Mouse (Mus musculus) hindbrain, embryonic 14.5 days (tissue): ENCODE data around the gene Zfp667. TPM values are rescaled to one million over a fixed set of nuclear protein-coding genes. Genes with fewer than 3 reads are reported as not detected.
"Not testable (repeated sequence)": the region's sequence is repeated elsewhere in the genome, so short reads cannot be mapped to it uniquely, and the experiment has no call there.

ENCODE experiments used
- ATAC-seq: fragments of 200-750 bp; cut with Nextera tagmentation; 2 replicates; pipeline ENCODE4 v1.8.0; 2017; ENCODE audit warnings: moderate number of reproducible peaks, mild to moderate bottlenecking, moderate TSS enrichment, moderate library complexity; ENCODE audit not compliant: low FRiP score
- DNase-seq: peaks from one replicate; pipeline ENCODE4 v3.0.0-alpha.2; 2015; ENCODE audit warnings: low spot score
- H3K27ac ChIP-seq: fragments of 300-500 bp; sonication (generic); 2 replicates; pipeline ENCODE4 v1.5.1; 2014; ENCODE audit warnings: mild to moderate bottlenecking, moderate library complexity
- H3K27me3 ChIP-seq: fragments of 300-500 bp; sonication (generic); 2 replicates; pipeline ENCODE4 v1.6.1; 2014; ENCODE audit warnings: mild to moderate bottlenecking, low read length, mixed read lengths; ENCODE audit not compliant: control insufficient read depth, insufficient read depth
- H3K36me3 ChIP-seq: fragments of 300-500 bp; sonication (generic); replicated peaks from 2 replicates; pipeline ENCODE4 v1.6.1; 2014; ENCODE audit not compliant: control insufficient read depth, insufficient read depth
- H3K4me1 ChIP-seq: fragments of 300-500 bp; sonication (generic); replicated peaks from 2 replicates; pipeline ENCODE4 v1.6.1; 2014; ENCODE audit warnings: antibody characterized with exemption, low read length, mixed read lengths; ENCODE audit not compliant: control insufficient read depth, insufficient read depth
- H3K4me2 ChIP-seq: fragments of 300-500 bp; sonication (generic); replicated peaks from 2 replicates; pipeline ENCODE4 v1.6.1; 2014; ENCODE audit warnings: mild to moderate bottlenecking, moderate library complexity
- H3K4me3 ChIP-seq: fragments of 300-500 bp; sonication (generic); replicated peaks from 2 replicates; pipeline ENCODE4 v1.5.1; 2014; ENCODE audit warnings: mild to moderate bottlenecking, low read length
- H3K9ac ChIP-seq: fragments of 300-500 bp; sonication (generic); 2 replicates; pipeline ENCODE4 v1.6.1; 2014
- H3K9me3 ChIP-seq: fragments of 300-500 bp; sonication (generic); 2 replicates; pipeline ENCODE4 v1.6.1; 2016; ENCODE audit warnings: low read length; ENCODE audit not compliant: control insufficient read depth
- WGBS: fragments of 180-500 bp; shearing (Covaris S2); extraction: QIAGEN DNeasy Blood & Tissue Kit; methylation state at CpG from one replicate; pipeline ENCODE4 v1.1.7; 2014; 5-methylcytosine and 5-hydroxymethylcytosine counted together
- polyA plus RNA-seq: library from polyadenylated mRNA; unstranded; fragments of >200 nt; fragmentation: Nextera tagmentation; extraction: Ambion mirVana; gene quantifications from 2 replicates; pipeline ENCODE4 v1.2.1, GENCODE M21; 2014

The Zfp667 gene
- 14.4 and 19.1 TPM in 2 replicates for polyA plus RNA-seq

DNA sequence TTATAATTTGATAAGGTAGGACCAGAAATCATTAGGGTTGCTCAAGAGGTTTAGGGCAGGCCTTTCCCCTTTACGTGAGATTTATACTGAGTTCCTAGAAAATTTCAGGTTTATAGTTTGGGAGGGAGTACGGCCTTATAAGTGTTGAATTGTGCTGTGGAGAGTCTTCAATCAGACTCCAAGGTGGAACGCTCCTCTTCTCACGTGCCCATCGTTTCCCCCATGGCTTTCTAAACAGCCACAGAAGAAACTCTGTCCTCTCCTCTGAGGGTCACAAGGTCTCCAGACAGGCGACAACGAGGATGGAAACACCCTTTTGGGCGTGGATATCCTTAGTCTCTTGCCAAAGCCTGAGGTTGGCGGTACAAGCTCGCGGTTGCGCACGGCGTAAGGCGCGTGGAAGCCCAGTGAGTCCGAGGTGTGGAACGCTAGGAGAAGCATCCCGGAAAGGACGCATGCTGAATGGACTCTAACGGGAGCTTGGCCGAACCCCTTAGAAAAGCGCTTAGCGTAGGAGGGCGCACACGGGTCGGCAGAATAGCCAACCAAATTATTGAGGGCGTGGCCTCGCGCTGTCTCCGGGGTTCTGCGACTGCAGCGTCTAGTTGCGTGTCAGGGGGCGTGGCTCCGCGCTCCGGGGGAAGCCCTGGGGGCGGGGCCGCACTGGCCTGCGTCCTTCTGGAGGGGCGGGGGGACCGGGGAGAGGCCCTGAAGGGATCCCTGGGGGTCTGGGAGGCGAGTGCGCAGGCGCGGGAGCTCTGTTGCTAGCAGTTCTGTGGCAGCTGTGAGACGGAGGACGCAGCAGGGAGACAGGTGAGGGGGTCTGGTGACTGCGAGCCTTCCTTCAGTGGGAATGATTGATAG, at the start of gene Zfp667:
Gene Zfp667, plus strand, starts transcription at position 738 of the 864 bp plus-strand sequence.
- peak within 1 kb of the TSS; percentile 76 for H3K9ac ChIP-seq
- H3K4me3 ChIP-seq: peak within 1 kb of the TSS; percentile 55
- peaks cover 14% of the 10 kb centered on the region; the same call in 1 of the 2 replicates for H3K36me3 ChIP-seq
- peaks cover 25% of the 10 kb centered on the region for H3K4me1 ChIP-seq
- ATAC-seq (peak; percentile 81), DNase-seq (peak; percentile 97)
- no peaks in the 10 kb centered on the region for H3K27me3 ChIP-seq
- peak within 1 kb of the TSS; percentile 88 for H3K4me2 ChIP-seq
- H3K27ac ChIP-seq: peak within 1 kb of the TSS; percentile 79
- WGBS: 3% methylated on average over 50 of the region's 50 CpGs
- no peaks in the 10 kb centered on the region for H3K9me3 ChIP-seq

DNA sequence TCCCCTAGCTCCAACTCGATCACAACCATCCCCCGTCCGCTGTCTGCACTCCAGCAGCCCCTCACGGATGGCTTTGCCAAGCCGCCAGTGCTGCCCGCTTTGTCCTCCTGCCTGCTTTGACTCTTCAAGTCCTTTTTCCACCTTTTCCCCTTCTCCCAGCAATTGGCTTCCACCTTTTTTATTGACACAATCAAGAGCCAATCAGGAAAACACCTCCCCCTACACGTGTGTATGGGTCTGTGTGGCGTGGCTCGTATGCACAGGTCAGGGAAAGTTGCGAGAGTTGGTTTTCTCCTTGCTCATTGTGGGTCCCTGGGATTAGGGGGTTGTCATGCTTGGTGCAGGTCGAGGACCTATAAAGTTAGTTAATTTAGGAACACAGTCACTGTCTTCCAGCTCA, 46.6 kb upstream of the Zfp667 start:
- no peak for DNase-seq
- Histone ChIP-seq H3K9me3 (no peaks in the 10 kb centered on the region), H3K9ac (no peak overlapping the region), H3K27me3 (no peaks in the 10 kb centered on the region), H3K4me1 (no peaks in the 10 kb centered on the region), H3K27ac (no peak overlapping the region), H3K4me2 (no peak overlapping the region), H3K36me3 (no peaks in the 10 kb centered on the region), H3K4me3 (no peak overlapping the region)
- 60% methylated on average over 11 of the region's 11 CpGs for WGBS
- ATAC-seq: no peak

DNA sequence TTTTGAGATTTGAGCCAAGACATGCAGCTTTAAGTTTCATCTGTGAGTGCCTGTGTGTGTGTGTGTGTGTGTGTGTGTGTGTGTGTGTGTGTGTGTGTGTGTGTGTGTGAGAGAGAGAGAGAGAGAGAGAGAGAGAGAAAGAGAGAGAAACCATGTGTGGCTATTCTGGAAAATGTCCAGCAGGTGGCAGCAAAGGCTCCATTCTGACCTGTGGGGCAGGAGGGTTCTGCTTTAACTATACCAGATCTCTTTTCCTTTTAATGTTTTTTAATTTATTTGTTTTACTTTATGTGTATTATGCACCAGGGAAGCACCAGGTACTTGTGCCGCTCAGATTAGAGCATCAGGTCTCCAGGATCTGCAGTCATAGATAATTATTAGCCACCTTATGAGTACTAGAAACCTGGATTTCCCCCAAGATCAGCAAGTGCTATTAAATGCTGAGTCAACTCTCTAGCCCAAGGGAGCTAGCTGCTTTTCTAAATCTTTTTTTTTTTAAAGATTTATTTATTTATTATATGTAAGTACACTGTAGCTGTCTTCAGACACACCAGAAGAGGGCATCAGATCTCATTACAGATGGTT, 45.4 kb upstream of the Zfp667 start:
- not testable (repeated sequence) for H3K9me3 ChIP-seq, ATAC-seq, H3K4me2 ChIP-seq, H3K4me1 ChIP-seq, H3K27ac ChIP-seq, H3K4me3 ChIP-seq, H3K36me3 ChIP-seq, H3K9ac ChIP-seq, H3K27me3 ChIP-seq
- peak; percentile 36 for DNase-seq
- WGBS: 26% methylated on average over 1 of the region's 1 CpGs

DNA sequence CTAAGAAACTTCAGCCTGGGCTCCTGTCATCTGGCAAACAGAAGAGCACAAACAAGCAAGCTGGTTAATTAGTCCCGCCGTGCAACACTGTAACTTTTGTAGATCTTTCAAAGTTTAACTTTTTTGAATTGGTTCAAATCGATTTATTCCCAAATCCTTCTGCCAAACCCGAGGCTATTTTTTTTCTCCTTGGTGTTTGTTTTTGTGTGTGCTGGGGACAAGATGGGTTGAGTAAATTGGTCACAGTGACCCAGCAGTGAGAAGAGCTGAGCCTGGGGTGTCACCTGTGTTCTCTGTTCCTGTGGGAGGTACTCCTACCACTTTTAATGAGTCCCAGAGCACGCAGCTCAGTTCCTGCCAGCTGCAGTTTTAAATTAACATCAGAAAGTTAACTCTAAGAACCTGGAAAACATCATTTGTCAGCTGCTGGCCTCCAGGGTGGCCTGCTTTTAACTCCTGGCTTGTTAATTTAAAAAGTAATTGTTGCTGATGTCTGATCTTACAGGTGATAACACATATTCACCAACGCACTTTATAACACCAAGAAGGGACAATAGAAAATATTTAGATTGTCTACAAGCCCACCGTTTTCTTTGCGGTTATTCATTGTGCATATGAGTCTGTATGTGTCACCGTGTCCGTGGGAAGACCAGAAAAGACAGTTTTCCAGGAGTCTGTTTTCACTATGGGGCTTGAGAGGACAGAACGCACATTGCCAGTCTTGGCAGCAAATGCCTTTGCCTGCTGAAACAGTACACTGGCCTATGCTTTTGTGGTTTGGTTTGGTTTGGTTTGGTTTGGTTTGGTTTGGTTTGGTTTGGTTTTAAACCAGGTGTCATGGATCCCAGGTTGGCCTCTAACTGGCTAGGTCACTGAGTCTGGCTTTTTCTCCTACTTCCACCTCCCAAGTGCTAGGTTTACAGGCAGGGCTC, 41.8 kb upstream of the Zfp667 start:
- Histone ChIP-seq H3K4me2 (no peak overlapping the region), H3K4me3 (no peak overlapping the region), H3K36me3 (no peaks in the 10 kb centered on the region), H3K27me3 (no peaks in the 10 kb centered on the region), H3K9ac (no peak overlapping the region), H3K27ac (no peak overlapping the region), H3K4me1 (no peaks in the 10 kb centered on the region), H3K9me3 (no peaks in the 10 kb centered on the region)
- DNase-seq: no peak
- 59% methylated on average over 11 of the region's 11 CpGs for WGBS
- ATAC-seq: no peak

DNA sequence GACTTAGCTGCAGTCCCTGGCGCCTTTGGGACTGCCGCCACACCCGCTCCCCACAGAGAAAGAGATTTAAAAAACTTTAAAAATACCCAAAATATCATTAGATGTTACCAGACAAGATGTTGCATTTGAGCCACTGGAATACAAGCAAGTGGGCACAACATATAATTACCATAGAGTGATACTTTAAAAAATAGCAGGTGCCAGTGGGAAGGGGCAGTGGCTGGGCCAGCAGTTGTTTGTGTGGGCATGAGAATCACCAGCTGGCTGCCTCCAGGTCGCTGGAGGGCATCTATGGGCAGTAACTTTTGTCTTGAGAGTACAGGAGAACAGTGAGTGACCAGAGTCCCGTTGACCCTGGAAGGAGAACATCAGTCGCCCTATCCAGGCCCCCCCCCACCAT, 34.0 kb upstream of the Zfp667 start, which contains the start of gene Epp13:
Gene Epp13, plus strand, starts transcription at position 301 of the 400 bp plus-strand sequence.
- 90% methylated on average over 6 of the region's 6 CpGs for WGBS
- H3K27ac ChIP-seq: no peak within 1 kb of the TSS
- no peak within 1 kb of the TSS for H3K4me3 ChIP-seq

DNA sequence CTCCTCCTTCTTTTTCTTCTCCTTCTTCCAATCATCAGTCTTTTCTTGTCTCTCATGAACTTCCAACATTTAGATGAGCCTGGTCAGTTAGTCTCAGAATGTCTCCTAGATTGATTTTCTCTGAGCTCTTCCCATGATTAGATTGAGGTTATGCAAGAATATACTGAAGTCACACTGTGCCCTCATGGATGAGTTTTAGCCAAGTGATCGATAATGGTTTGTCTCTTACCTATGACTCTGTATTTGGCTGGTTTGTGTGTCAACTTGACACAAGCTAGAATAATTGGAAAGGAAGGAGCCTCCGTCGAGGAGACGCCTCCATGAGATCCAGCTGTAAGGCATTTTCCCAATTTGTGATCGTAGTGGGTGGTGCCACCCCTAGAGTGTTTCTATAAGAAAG, 31.9 kb upstream of the Zfp667 start:
- Histone ChIP-seq H3K9ac (no peak overlapping the region), H3K4me1 (no peaks in the 10 kb centered on the region), H3K4me2 (no peak overlapping the region), H3K36me3 (no peaks in the 10 kb centered on the region), H3K27me3 (no peaks in the 10 kb centered on the region), H3K9me3 (no peaks in the 10 kb centered on the region), H3K4me3 (no peak overlapping the region), H3K27ac (no peak overlapping the region)
- 93% methylated on average over 5 of the region's 5 CpGs for WGBS
- no peak for DNase-seq
- no peak for ATAC-seq

More for the DNA sequence above, 34.0 kb upstream of the Zfp667 start, which contains the start of gene Epp13:
- Histone ChIP-seq H3K4me1 (no peaks in the 10 kb centered on the region), H3K27me3 (no peaks in the 10 kb centered on the region), H3K36me3 (no peaks in the 10 kb centered on the region), H3K9ac (no peak within 1 kb of the TSS), H3K9me3 (no peaks in the 10 kb centered on the region), H3K4me2 (no peak within 1 kb of the TSS)
- ATAC-seq: no peak
- DNase-seq: no peak

DNA sequence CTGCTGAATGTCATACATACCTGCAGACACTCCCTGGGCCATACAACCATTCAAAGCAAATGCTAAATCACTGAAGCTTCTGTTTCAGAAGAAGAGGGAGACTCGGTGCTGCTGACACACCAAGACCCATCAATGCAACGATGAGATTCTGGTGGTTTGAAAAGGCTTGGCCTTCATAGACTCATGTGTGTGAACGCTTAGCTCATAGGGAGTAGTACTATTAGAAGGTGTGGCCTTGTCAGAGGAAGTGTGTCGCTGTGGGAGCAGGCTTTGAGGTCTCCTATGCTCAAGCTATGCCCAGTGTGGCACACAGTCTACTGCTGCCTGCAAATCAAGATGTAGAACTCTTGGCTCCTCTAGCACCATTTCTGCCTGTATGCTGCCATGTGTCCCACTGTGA, 29.0 kb upstream of the Zfp667 start:
- ATAC-seq (no peak), DNase-seq (no peak)
- Histone ChIP-seq H3K36me3 (no peaks in the 10 kb centered on the region), H3K9ac (no peak overlapping the region), H3K4me1 (no peaks in the 10 kb centered on the region), H3K27me3 (no peaks in the 10 kb centered on the region), H3K4me2 (no peak overlapping the region), H3K27ac (no peak overlapping the region), H3K9me3 (no peaks in the 10 kb centered on the region), H3K4me3 (no peak overlapping the region)
- WGBS: 85% methylated on average over 4 of the region's 4 CpGs

DNA sequence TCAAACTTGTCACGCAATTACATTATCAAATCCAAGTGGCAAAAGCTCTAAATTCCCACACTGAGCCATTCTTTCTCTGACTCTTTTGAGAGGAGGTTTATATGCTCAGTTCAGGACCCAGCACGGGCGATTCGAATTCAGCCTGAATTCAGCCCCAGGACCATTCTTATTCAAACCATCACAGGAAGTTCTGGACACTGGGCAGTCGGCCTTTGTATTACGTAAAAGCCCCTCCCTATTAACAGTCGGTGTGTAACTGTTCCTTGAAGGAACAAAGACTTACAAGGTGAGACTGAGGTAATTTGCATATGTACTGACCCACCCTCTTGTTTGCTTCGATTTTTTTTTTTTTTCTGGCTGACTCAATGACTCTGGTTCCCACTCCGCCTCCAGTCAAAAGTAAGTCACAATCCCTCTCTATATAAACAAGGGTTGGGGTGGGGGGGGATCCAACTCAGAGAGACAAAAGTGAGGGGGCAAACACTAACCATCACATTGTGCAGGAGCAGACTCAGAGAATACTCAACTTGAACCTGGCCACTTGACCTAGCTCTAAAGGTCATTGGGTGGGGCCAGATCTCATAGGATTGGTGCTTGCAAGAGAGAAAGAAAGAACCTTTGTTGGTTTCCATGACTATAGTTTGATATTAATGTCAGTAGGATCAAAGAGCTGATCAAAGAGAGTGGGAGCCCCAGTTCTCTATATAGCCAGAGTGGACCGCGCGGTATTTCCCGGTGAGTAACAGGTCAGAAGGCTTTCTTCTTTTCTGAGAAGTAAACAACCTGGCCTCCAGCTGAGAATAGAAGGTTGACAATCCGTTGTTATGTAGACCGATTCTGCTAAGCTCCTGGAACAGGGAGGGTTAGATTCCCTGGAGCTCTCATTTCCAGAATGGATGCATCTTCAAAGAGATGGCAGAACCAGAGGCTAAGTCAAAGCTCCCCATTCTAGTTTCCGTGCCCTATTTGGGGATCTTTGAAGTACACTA, 27.9 kb upstream of the Zfp667 start:
- no peaks in the 10 kb centered on the region for H3K36me3 ChIP-seq
- no peak overlapping the region for H3K9ac ChIP-seq
- no peak overlapping the region for H3K4me2 ChIP-seq
- no peaks in the 10 kb centered on the region for H3K4me1 ChIP-seq
- no peaks in the 10 kb centered on the region for H3K27me3 ChIP-seq
- no peak overlapping the region for H3K4me3 ChIP-seq
- H3K27ac ChIP-seq: no peak overlapping the region
- 32% methylated on average over 16 of the region's 16 CpGs for WGBS
- ATAC-seq (no peak), DNase-seq (no peak)
- no peaks in the 10 kb centered on the region for H3K9me3 ChIP-seq
